Mouse (Mus musculus): ENCODE measurements around the gene Zdhhc19.

Gene Zdhhc19

GRCm38 (mm10) chr16:32609401-32609779, 113.3 kb downstream of the Zdhhc19 start:
- DNase-seq (ENCODE audit: low read depth, low spot score), result no peak

- no peak for DNase-seq (ENCODE audit: low read depth, low spot score)
These were observed 114.6 kb downstream of the Zdhhc19 start for GRCm38 (mm10) chr16:32610460-32611255.

Data from retina, adult 2 months (tissue).